Mouse (Mus musculus): ENCODE measurements around the gene Cab39l. TPM values are rescaled to one million over a fixed set of nuclear protein-coding genes. Genes with fewer than 3 reads are reported as not detected.

Gene Cab39l
- polyA plus RNA-seq, 1 experiment from 2014 or later, result 44.9 TPM

GRCm38 (mm10) chr14:59525843-59526242, 85.1 kb downstream of the Cab39l start:
- Histone ChIP-seq H3K9me3 (no peaks in the 10 kb centered on the region), H3K27ac (replicated peaks) (no peak overlapping the region), H3K4me1 (no peaks in the 10 kb centered on the region; the same call in 1 of the 2 replicates), H3K27me3 (replicated peaks; ENCODE audit: low read depth, poor library complexity, severe bottlenecking) (no peaks in the 10 kb centered on the region), H3K4me3 (no peak overlapping the region), H3K36me3 (replicated peaks) (no peaks in the 10 kb centered on the region)
- no peak for DNase-seq (ENCODE audit: low spot score)
- WGBS, result 92% methylated on average over 5 of the region's 5 CpGs

GRCm38 (mm10) chr14:59530801-59531200, 90.0 kb downstream of the Cab39l start:
- Histone ChIP-seq H3K9me3 (no peaks in the 10 kb centered on the region), H3K4me3 (no peak overlapping the region), H3K27ac (replicated peaks) (no peak overlapping the region), H3K4me1 (peaks cover 17% of the 10 kb centered on the region), H3K36me3 (replicated peaks) (no peaks in the 10 kb centered on the region), H3K27me3 (replicated peaks; ENCODE audit: low read depth, poor library complexity, severe bottlenecking) (no peaks in the 10 kb centered on the region)
- 96% methylated on average over 1 of the region's 1 CpGs for WGBS
- no peak for DNase-seq (ENCODE audit: low spot score)

- Histone ChIP-seq H3K27me3 (replicated peaks; ENCODE audit: low read depth, poor library complexity, severe bottlenecking) (no peaks in the 10 kb centered on the region), H3K27ac (replicated peaks) (no peak overlapping the region), H3K4me3 (no peak overlapping the region), H3K4me1 (peaks cover 17% of the 10 kb centered on the region), H3K9me3 (no peaks in the 10 kb centered on the region), H3K36me3 (replicated peaks) (no peaks in the 10 kb centered on the region)
- 86% methylated on average over 1 of the region's 1 CpGs for WGBS
- DNase-seq (ENCODE audit: low spot score), result no peak
These were observed 92.2 kb downstream of the Cab39l start for GRCm38 (mm10) chr14:59532986-59533385.

- no peak overlapping the region for H3K27ac ChIP-seq (replicated peaks)
- H3K9me3 ChIP-seq, result no peaks in the 10 kb centered on the region
- peaks cover 17% of the 10 kb centered on the region for H3K4me1 ChIP-seq
- no peaks in the 10 kb centered on the region for H3K36me3 ChIP-seq (replicated peaks)
- H3K27me3 ChIP-seq (replicated peaks; ENCODE audit: low read depth, poor library complexity, severe bottlenecking), result no peaks in the 10 kb centered on the region
- DNase-seq (ENCODE audit: low spot score), result no peak
- no peak overlapping the region for H3K4me3 ChIP-seq
These were observed 93.1 kb downstream of the Cab39l start for GRCm38 (mm10) chr14:59533908-59534307.

GRCm38 (mm10) chr14:59537829-59538432, 97.2 kb downstream of the Cab39l start:
- no peak for DNase-seq (ENCODE audit: low spot score)
- no peaks in the 10 kb centered on the region for H3K9me3 ChIP-seq
- WGBS, result 91% methylated on average over 4 of the region's 4 CpGs
- no peak overlapping the region for H3K4me3 ChIP-seq
- no peak overlapping the region for H3K27ac ChIP-seq (replicated peaks)
- peaks cover 12% of the 10 kb centered on the region for H3K4me1 ChIP-seq
- H3K27me3 ChIP-seq (replicated peaks; ENCODE audit: low read depth, poor library complexity, severe bottlenecking), result no peaks in the 10 kb centered on the region
- 0 out of 2 replicates have a peak, but pooled peaks cover 4% of the 10 kb centered on the region for H3K36me3 ChIP-seq (replicated peaks)

GRCm38 (mm10) chr14:59540230-59540629, 99.5 kb downstream of the Cab39l start:
- Histone ChIP-seq H3K27me3 (replicated peaks; ENCODE audit: low read depth, poor library complexity, severe bottlenecking) (no peaks in the 10 kb centered on the region), H3K4me1 (no peaks in the 10 kb centered on the region)
- 92% methylated on average over 2 of the region's 2 CpGs for WGBS

GRCm38 (mm10) chr14:59540761-59541160, 100.0 kb downstream of the Cab39l start:
- H3K4me3 ChIP-seq, result no peak overlapping the region
- no peaks in the 10 kb centered on the region for H3K9me3 ChIP-seq
- no peak for DNase-seq (ENCODE audit: low spot score)
- H3K27me3 ChIP-seq (replicated peaks; ENCODE audit: low read depth, poor library complexity, severe bottlenecking), result no peaks in the 10 kb centered on the region
- 87% methylated on average over 6 of the region's 6 CpGs for WGBS
- no peaks in the 10 kb centered on the region for H3K4me1 ChIP-seq
- H3K27ac ChIP-seq (replicated peaks), result no peak overlapping the region
- 0 out of 2 replicates have a peak, but pooled peaks cover 4% of the 10 kb centered on the region for H3K36me3 ChIP-seq (replicated peaks)

More at GRCm38 (mm10) chr14:59540230-59540629, 99.5 kb downstream of the Cab39l start:
- Histone ChIP-seq H3K27ac (replicated peaks) (no peak overlapping the region), H3K36me3 (replicated peaks) (0 out of 2 replicates have a peak, but pooled peaks cover 4% of the 10 kb centered on the region), H3K4me3 (no peak overlapping the region), H3K9me3 (no peaks in the 10 kb centered on the region)
- DNase-seq (ENCODE audit: low spot score), result no peak

GRCm38 (mm10) chr14:59543158-59543826, 102.5 kb downstream of the Cab39l start:
- H3K4me1 ChIP-seq, result no peaks in the 10 kb centered on the region
- H3K27me3 ChIP-seq (replicated peaks; ENCODE audit: low read depth, poor library complexity, severe bottlenecking), result no peaks in the 10 kb centered on the region
- DNase-seq (ENCODE audit: low spot score), result no peak
- H3K27ac ChIP-seq (replicated peaks), result no peak overlapping the region
- WGBS, result 84% methylated on average over 3 of the region's 3 CpGs
- H3K36me3 ChIP-seq (replicated peaks), result 0 out of 2 replicates have a peak, but pooled peaks cover 4% of the 10 kb centered on the region
- no peak overlapping the region for H3K4me3 ChIP-seq
- no peaks in the 10 kb centered on the region for H3K9me3 ChIP-seq

GRCm38 (mm10) chr14:59543956-59544355, 103.2 kb downstream of the Cab39l start:
- no peak for DNase-seq (ENCODE audit: low spot score)
- Histone ChIP-seq H3K4me3 (no peak overlapping the region), H3K27me3 (replicated peaks; ENCODE audit: low read depth, poor library complexity, severe bottlenecking) (no peaks in the 10 kb centered on the region), H3K27ac (replicated peaks) (no peak overlapping the region), H3K4me1 (no peaks in the 10 kb centered on the region), H3K36me3 (replicated peaks) (0 out of 2 replicates have a peak, but pooled peaks cover 4% of the 10 kb centered on the region), H3K9me3 (no peaks in the 10 kb centered on the region)
- WGBS, result 78% methylated on average over 5 of the region's 5 CpGs

- no peak overlapping the region for H3K27ac ChIP-seq (replicated peaks)
- WGBS, result 86% methylated on average over 7 of the region's 7 CpGs
- no peak for DNase-seq (ENCODE audit: low spot score)
- no peaks in the 10 kb centered on the region for H3K36me3 ChIP-seq (replicated peaks)
- H3K4me3 ChIP-seq, result no peak overlapping the region
- H3K9me3 ChIP-seq, result no peaks in the 10 kb centered on the region
- no peaks in the 10 kb centered on the region for H3K27me3 ChIP-seq (replicated peaks; ENCODE audit: low read depth, poor library complexity, severe bottlenecking)
- H3K4me1 ChIP-seq, result peaks cover 7% of the 10 kb centered on the region
These were observed 105.5 kb downstream of the Cab39l start for GRCm38 (mm10) chr14:59546162-59546880.

GRCm38 (mm10) chr14:59547530-59547929, 106.8 kb downstream of the Cab39l start:
- Histone ChIP-seq H3K9me3 (no peaks in the 10 kb centered on the region), H3K27ac (replicated peaks) (no peak overlapping the region), H3K4me1 (peaks cover 16% of the 10 kb centered on the region), H3K4me3 (no peak overlapping the region), H3K36me3 (replicated peaks) (no peaks in the 10 kb centered on the region), H3K27me3 (replicated peaks; ENCODE audit: low read depth, poor library complexity, severe bottlenecking) (no peaks in the 10 kb centered on the region)
- 59% methylated on average over 5 of the region's 5 CpGs for WGBS
- DNase-seq (ENCODE audit: low spot score), result no peak

GRCm38 (mm10) chr14:59548532-59548931, 107.8 kb downstream of the Cab39l start:
- DNase-seq (ENCODE audit: low spot score), result no peak
- no peaks in the 10 kb centered on the region for H3K36me3 ChIP-seq (replicated peaks)
- WGBS, result 76% methylated on average over 2 of the region's 2 CpGs
- H3K27ac ChIP-seq (replicated peaks), result no peak overlapping the region
- no peak overlapping the region for H3K4me3 ChIP-seq
- H3K27me3 ChIP-seq (replicated peaks; ENCODE audit: low read depth, poor library complexity, severe bottlenecking), result no peaks in the 10 kb centered on the region
- H3K4me1 ChIP-seq, result peaks cover 16% of the 10 kb centered on the region
- no peaks in the 10 kb centered on the region for H3K9me3 ChIP-seq
